Mouse (Mus musculus) heart, embryonic 10.5 days (tissue): ENCODE results near the gene Mdp1. TPM values are rescaled to one million over a fixed set of nuclear protein-coding genes. Genes with fewer than 3 reads are reported as not detected.

ENCODE experiments used
- DNase-seq: peaks from one replicate; pipeline ENCODE4 v3.0.0-alpha.2; 2017; ENCODE audit warnings: low spot score
- H3K27ac ChIP-seq: fragments of 300-500 bp; sonication (generic); 2 replicates; pipeline ENCODE4 v1.5.1; 2016; ENCODE audit warnings: mild to moderate bottlenecking
- H3K27me3 ChIP-seq: fragments of 300-500 bp; sonication (generic); 2 replicates; pipeline ENCODE4 v1.6.1; 2016; ENCODE audit warnings: mild to moderate bottlenecking; ENCODE audit not compliant: poor library complexity, insufficient read depth, severe bottlenecking
- H3K36me3 ChIP-seq: fragments of 300-500 bp; sonication (generic); 2 replicates; pipeline ENCODE4 v1.6.1; 2016; ENCODE audit warnings: mild to moderate bottlenecking, moderate library complexity
- H3K4me1 ChIP-seq: fragments of 300-500 bp; sonication (generic); 2 replicates; pipeline ENCODE4 v1.6.1; 2016; ENCODE audit warnings: mild to moderate bottlenecking
- H3K4me3 ChIP-seq: fragments of 300-500 bp; sonication (generic); 2 replicates; pipeline ENCODE4 v1.5.1; 2016; ENCODE audit warnings: mild to moderate bottlenecking, moderate library complexity
- H3K9me3 ChIP-seq: fragments of 300-500 bp; sonication (generic); 2 replicates; pipeline ENCODE4 v1.6.1; 2016; ENCODE audit warnings: mild to moderate bottlenecking, moderate library complexity
- WGBS: fragments of 180-500 bp; shearing (Covaris S2); methylation state at CpG from one replicate; pipeline ENCODE4 v1.1.7; 2016; 5-methylcytosine and 5-hydroxymethylcytosine counted together
- polyA plus RNA-seq: library from polyadenylated mRNA; unstranded; fragments of >200 nt; fragmentation: Nextera tagmentation; extraction: Ambion mirVana; gene quantifications from 2 replicates; pipeline ENCODE4 v1.2.1, GENCODE M21; 2016

Mdp1 gene
- polyA plus RNA-seq, 1 experiment from 2014 or later = 71.6 TPM

DNA sequence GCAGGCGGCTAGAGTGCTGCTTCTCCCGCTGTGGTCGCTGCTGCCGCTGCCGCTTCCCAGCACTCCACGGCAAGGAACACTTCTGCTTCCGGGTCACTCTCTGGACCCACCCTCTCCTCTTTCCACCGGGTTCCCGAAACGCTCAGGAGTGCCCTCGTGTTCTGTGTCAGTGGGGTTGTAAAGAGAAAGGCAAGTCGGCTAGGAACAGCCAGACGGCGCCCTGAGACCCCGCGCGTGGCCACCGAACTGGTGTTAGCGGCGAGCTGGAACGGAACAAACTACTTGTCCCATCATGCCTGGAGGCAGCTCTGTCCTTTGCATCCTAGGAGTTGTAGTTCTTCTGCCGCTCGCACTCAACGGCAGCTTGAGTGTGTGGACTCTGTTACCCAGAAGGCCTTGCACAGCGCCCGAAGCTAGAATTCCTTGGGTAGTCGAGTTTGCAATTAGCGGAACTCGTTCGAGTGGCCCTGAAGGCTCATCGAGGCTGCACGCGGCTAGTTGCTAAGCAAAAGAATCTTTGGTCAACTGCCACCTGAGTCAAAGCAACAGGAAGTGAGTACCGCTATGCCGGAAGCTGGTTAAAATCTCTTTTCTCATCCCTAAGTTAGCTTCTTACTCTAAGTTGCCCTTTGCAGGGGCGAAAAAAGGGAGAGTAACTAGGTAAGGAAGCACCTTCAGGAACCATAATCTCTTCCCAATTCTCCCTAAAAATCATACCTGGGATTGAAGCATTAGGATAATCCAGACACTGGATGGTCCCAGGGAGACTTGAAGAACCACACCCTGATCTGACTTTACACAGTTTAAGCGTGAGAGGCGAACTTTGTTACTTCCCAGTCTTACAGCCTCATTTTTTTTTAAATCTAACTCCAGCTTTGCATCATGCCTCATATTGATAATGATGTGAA is 11.8 kb upstream of the Mdp1 start, which contains the start of the genes Gmpr2 and Nedd8:
Gene Gmpr2, plus strand, starts transcription at position 109 of the 908 bp plus-strand sequence.
Gene Nedd8, minus strand, starts transcription at position 292 of the 908 bp plus-strand sequence.
- H3K27ac ChIP-seq = peak within 1 kb of the TSS; percentile 98
- peak within 1 kb of the TSS; percentile 83 for H3K4me3 ChIP-seq
- DNase-seq = peak; percentile 99
- H3K36me3 ChIP-seq = peaks cover 33% of the 10 kb centered on the region
- 1% methylated on average over 38 of the region's 38 CpGs for WGBS
- peaks cover 20% of the 10 kb centered on the region for H3K4me1 ChIP-seq
- no peaks in the 10 kb centered on the region for H3K9me3 ChIP-seq
- H3K27me3 ChIP-seq = no peaks in the 10 kb centered on the region

DNA sequence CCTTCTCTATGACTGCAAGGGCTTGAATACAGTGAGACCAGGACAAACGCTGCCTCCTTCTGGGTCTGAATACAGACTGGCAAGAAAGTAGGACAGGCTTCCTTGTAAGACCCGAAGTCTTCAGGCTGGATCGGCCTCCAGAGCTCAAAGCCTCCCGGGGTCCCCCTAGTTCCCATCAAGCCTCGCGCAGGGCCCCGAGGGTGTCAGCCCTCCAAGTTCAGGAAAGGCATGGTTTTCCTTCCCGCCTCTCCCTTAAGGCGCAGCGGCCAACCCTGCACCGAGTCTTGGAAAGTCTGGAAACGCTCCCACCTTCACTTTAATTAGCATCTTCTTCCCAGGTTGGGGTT is 11.2 kb upstream of the Mdp1 start:
- H3K27ac ChIP-seq = peak overlapping the region; percentile 98
- WGBS = 0% methylated on average over 12 of the region's 12 CpGs
- H3K4me1 ChIP-seq = peaks cover 20% of the 10 kb centered on the region
- H3K27me3 ChIP-seq = no peaks in the 10 kb centered on the region
- no peak for DNase-seq
- H3K9me3 ChIP-seq = no peaks in the 10 kb centered on the region
- peak overlapping the region; percentile 83 for H3K4me3 ChIP-seq
- peaks cover 31% of the 10 kb centered on the region for H3K36me3 ChIP-seq

DNA sequence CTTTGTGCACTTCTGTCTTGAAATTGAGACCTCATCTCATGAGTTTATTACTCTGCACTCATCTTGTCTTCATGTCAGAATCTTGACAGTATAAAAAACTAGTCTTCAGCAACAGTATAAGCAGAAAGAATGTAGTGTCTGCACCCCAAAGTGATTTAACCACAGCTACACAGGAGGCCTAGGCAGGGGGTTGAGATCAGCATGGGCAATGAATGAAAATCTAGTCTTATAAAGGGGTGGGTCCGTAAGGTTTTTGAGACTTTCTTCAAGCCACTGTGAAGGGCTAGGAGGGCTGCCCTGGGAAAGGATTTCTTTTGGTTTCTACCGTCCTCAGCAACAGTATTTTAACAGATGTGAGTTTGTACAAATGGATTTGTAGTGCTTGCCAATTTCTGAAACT is 328 bp upstream of the Mdp1 start:
- Histone ChIP-seq H3K4me1 (peaks cover 12% of the 10 kb centered on the region; the same call in 1 of the 2 replicates), H3K36me3 (peaks cover 44% of the 10 kb centered on the region), H3K9me3 (no peaks in the 10 kb centered on the region), H3K27me3 (no peaks in the 10 kb centered on the region), H3K27ac (no peak overlapping the region), H3K4me3 (peak overlapping the region; percentile 80)
- no peak for DNase-seq
- 50% methylated on average over 2 of the region's 2 CpGs for WGBS

DNA sequence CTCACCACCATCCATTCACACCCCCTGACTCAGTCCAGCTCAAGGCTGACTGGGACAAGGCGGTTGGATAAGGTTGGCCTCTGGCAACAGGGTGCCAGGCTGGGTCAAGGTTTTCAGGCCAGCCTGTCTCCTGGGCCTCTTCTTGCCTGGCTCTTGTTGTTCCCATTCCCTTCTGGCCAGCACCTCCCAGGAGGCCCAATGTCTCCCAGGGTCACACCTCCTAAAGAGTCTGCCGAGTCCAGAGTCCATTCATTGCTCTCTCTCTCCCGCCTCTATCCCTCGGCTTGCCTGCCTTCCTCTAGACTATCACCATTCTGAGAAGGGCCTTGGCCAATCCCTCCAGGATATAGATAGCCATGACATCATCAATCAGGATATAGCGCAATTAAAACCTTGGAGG is 2.3 kb downstream of the Mdp1 start:
- WGBS = 87% methylated on average over 5 of the region's 5 CpGs
- Histone ChIP-seq H3K9me3 (no peaks in the 10 kb centered on the region), H3K4me3 (no peak overlapping the region), H3K27me3 (no peaks in the 10 kb centered on the region), H3K36me3 (peaks cover 32% of the 10 kb centered on the region), H3K27ac (peak overlapping the region; percentile 80), H3K4me1 (peaks cover 12% of the 10 kb centered on the region; the same call in 1 of the 2 replicates)
- DNase-seq = no peak

DNA sequence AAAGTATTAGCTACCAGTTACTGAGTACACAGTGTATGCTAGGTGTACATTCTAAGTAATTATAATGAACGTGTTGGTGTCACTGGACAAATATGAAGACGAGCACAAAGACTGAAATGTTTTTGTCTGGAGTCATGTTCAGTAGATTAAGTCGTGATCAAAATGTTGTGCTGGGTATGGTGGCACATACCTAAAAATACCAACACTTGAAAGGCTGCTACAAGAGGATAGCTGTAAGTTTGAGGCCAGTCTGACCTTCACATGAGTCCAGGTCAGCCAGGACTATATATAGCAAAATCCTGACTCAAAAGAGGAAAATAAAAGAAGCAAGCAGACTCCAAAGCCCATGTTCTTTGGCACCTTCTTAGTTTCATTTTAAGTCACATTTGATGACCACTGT is 3.4 kb downstream of the Mdp1 start:
- Histone ChIP-seq H3K4me3 (peak overlapping the region; percentile 12; the same call in 1 of the 2 replicates), H3K9me3 (no peaks in the 10 kb centered on the region), H3K27ac (peak overlapping the region; percentile 80), H3K4me1 (peaks cover 12% of the 10 kb centered on the region; the same call in 1 of the 2 replicates), H3K36me3 (peaks cover 22% of the 10 kb centered on the region), H3K27me3 (no peaks in the 10 kb centered on the region)
- DNase-seq = no peak
- 60% methylated on average over 3 of the region's 3 CpGs for WGBS

DNA sequence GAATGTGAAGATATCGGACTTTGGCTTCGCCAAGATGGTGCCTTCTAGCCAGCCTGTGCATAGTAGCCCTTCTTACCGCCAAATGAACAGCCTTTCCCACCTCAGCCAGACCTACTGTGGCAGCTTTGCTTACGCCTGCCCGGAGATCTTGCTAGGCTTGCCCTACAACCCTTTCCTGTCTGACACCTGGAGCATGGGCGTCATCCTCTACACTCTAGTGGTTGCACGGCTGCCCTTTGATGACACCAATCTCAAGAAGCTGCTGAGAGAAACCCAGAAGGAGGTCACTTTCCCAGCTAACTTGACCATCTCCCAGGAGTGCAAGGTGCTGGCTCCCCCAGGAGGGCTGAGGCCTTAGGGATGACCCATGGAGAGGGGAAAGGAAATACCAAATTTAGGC is 8.8 kb downstream of the Mdp1 start:
- Histone ChIP-seq H3K4me3 (no peak overlapping the region), H3K9me3 (no peaks in the 10 kb centered on the region), H3K27me3 (no peaks in the 10 kb centered on the region), H3K4me1 (no peaks in the 10 kb centered on the region), H3K27ac (no peak overlapping the region), H3K36me3 (peaks cover 7% of the 10 kb centered on the region)
- WGBS = 72% methylated on average over 7 of the region's 7 CpGs
- DNase-seq = no peak

DNA sequence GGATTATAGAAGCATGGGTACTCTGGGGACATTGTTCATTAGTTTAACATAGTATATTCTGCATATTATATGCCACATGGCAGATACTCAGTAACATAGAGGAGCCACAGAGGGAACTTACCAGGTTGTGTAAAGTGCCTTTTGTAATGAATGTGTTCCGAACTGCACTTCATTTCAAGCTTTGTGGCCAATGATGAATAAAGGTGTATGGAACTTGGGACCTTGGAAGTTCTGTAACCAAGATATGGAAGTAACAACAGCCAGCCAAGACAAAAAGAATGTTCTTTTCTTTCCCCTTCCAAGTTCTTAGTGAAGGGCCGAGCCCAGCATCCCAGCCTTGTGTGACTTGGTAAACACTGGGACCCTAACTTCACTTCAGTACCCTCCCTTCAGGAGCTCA is 10.4 kb downstream of the Mdp1 start, which contains the start of gene Tssk4:
Gene Tssk4, plus strand, starts transcription at position 301 of the 400 bp plus-strand sequence.
- no peak within 1 kb of the TSS for H3K27ac ChIP-seq
- H3K27me3 ChIP-seq = no peaks in the 10 kb centered on the region
- H3K36me3 ChIP-seq = peaks cover 17% of the 10 kb centered on the region
- H3K4me3 ChIP-seq = no peak within 1 kb of the TSS
- no peak for DNase-seq
- WGBS = 89% methylated on average over 2 of the region's 2 CpGs
- H3K9me3 ChIP-seq = no peaks in the 10 kb centered on the region
- H3K4me1 ChIP-seq = peaks cover 7% of the 10 kb centered on the region

DNA sequence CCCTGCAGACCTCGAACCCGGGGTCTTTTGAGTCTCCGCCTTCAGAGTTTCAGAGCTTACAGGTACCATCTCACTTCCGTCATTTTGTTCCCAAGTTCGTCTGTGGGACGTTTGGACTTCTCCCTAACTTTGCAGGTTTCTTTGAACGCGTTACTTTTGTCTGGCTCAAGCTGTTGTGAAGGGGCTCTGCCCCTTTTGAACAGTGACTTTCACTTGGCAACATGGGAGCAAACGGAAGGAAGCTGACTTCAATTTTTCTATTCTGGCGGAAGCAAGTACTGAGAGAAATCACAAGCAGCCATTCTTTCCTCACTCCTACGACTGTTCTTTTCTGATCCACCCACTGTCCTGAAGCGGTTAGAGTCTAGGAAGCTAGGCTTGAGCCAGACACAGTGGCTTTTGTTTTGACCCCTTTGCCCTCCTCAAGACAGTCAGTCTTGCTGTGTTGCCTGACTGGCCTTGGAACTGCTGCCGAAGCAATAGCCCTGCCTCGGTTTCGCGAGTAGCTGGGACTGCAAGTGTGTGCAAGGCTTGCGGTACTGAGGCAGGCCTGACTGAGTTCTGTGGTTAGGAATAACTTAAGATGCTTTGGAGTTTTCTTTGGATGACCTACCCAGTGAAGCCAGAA is 15.9 kb downstream of the Mdp1 start:
- Histone ChIP-seq H3K4me1 (peaks cover 20% of the 10 kb centered on the region), H3K27me3 (no peaks in the 10 kb centered on the region), H3K4me3 (peak overlapping the region; percentile 99), H3K36me3 (peaks cover 41% of the 10 kb centered on the region), H3K27ac (peak overlapping the region; percentile 100), H3K9me3 (no peaks in the 10 kb centered on the region)
- no peak for DNase-seq
- WGBS = 33% methylated on average over 17 of the region's 17 CpGs

DNA sequence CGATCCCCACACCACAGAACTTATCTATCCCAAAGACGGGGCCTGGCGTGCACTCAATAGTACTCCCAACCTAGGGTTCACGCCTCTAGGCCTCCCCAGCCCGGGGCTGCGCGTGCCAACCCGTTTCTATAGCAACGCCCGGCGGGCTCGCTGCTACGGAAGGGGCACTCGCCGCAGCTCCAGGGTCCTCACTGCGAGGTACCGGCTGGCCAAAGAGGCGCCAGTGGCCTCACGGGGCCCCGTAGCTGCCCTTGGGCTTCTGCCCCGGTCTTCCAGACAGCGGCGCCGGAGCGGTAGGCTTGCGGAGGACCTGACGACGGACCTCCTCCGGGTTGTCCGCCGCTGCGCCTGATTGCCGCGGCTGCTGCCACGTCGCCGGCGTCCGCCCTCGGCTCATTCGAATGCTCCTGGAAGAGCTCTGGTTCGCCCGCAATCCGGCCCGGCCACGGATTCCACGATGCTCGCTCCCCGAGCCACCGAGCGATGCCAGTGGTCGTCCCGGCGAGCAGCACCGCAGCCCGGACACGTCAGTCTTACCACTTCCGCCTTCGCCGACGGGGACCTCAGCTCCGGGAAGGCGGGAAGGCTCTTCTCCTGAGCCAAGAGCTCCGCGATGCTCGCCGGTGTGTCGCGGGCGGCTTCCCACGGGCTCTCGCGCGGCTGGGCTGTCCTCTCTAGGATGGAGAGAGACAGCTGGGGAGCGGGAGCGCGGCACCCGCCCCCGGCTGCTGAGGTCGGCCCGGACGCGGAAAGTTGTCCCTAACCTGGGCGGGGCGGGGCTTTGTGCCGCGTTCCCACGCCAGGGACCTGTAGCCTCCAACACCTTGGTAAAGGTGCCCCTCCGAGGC is 17.0 kb downstream of the Mdp1 start, which contains the start of gene Tm9sf1:
Gene Tm9sf1, minus strand, starts transcription at position 747 of the 848 bp plus-strand sequence.
- peak within 1 kb of the TSS; percentile 100 for H3K27ac ChIP-seq
- H3K36me3 ChIP-seq = peaks cover 52% of the 10 kb centered on the region
- under 1% methylated on average over 89 of the region's 89 CpGs for WGBS
- no peaks in the 10 kb centered on the region for H3K9me3 ChIP-seq
- no peaks in the 10 kb centered on the region for H3K27me3 ChIP-seq
- peak within 1 kb of the TSS; percentile 99 for H3K4me3 ChIP-seq
- DNase-seq = peak; percentile 94
- H3K4me1 ChIP-seq = peaks cover 20% of the 10 kb centered on the region

DNA sequence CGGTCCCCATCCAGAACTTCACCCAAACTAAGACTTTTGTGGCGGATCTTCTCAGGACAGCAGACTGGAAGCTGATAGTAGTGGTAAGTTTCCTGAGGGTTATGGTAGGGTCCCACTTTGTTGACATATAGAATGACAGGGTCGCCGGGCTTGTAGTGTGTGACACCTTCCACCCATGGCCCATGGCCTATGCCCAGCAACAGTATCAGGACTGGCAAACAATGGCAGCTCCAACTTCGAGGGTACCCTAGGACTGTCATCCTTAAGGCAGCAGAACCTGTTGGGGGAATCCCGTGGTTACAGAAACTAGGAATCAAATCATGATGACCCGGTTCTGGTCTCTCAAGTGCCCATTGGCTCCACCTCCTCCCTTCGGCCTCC is 17.6 kb downstream of the Mdp1 start:
- Histone ChIP-seq H3K9me3 (no peaks in the 10 kb centered on the region), H3K36me3 (peaks cover 58% of the 10 kb centered on the region), H3K27me3 (no peaks in the 10 kb centered on the region), H3K27ac (peak overlapping the region; percentile 100), H3K4me3 (peak overlapping the region; percentile 99), H3K4me1 (peaks cover 20% of the 10 kb centered on the region)
- WGBS = 24% methylated on average over 8 of the region's 8 CpGs
- no peak for DNase-seq

DNA sequence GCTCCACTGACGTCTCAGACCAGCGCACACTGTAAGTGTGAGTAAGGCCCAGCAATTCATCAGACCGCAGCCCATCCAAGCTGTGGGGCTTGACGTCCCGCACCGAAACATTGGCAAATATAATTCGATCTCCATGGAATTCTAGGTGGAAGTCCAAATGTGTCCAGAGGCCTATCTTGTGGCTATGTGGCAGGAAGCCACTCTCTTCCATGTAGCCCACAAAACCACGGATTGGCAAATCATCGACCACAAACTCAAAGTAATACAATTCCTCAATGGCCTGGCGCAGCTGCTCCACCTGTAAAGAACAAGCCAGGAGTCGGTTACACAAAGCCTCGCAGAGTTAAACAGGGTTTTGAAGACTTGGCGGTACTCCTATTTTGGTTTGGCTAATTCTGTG is 19.0 kb downstream of the Mdp1 start:
- Histone ChIP-seq H3K27me3 (no peaks in the 10 kb centered on the region), H3K36me3 (peaks cover 63% of the 10 kb centered on the region), H3K4me3 (no peak overlapping the region), H3K27ac (no peak overlapping the region), H3K4me1 (peaks cover 23% of the 10 kb centered on the region), H3K9me3 (no peaks in the 10 kb centered on the region)
- 95% methylated on average over 13 of the region's 13 CpGs for WGBS
- DNase-seq = no peak

DNA sequence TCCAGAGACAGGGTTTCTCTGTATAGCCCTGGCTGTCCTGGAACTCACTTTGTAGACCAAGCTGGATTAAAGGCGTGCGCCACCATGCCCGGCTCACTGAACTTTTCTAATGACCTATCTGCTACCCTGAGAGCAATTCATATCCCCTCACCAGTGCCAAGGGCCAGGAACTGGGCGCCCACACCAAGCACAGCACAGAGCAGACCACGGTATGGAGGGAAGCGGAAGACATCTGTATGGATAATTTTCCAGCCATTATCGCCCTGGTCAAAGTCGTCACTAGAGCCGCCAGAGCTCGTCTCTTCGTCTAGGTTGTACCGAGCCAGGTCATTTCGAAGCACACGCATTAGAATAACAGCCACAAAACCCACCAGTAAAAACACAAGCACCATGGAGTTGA is 19.5 kb downstream of the Mdp1 start:
- Histone ChIP-seq H3K4me3 (no peak overlapping the region), H3K36me3 (peaks cover 61% of the 10 kb centered on the region), H3K27ac (no peak overlapping the region), H3K9me3 (no peaks in the 10 kb centered on the region), H3K27me3 (no peaks in the 10 kb centered on the region), H3K4me1 (peaks cover 25% of the 10 kb centered on the region)
- 94% methylated on average over 14 of the region's 14 CpGs for WGBS
- no peak for DNase-seq
